Mouse (Mus musculus) liver, postnatal 0 days (tissue): ENCODE measurements at regions not wholly inside any gene's neighbourhood (a gene's known extent, or its start where the extent isn't known, plus 50 kb on each side); places are given as distances from the start of the nearest gene placed in this dataset.

Experiments
- CTCF ChIP-seq: sonication (generic); IDR thresholded peaks from 2 replicates; pipeline ENCODE4 v1.5.1; 2016; ENCODE audit warnings: antibody characterized with exemption, low read depth
- EP300 ChIP-seq: IDR thresholded peaks from 2 replicates; pipeline ENCODE4 v1.6.1; 2016; ENCODE audit warnings: antibody characterized with exemption, low read depth, mild to moderate bottlenecking

GRCm38 (mm10) chr13:69239261-69239915 is 240.0 kb upstream of the Adcy2 start:
- TF ChIP-seq CTCF (no peak), EP300 (no peak)
